Mouse (Mus musculus): ENCODE measurements around the gene Tspear. TPM values are rescaled to one million over a fixed set of nuclear protein-coding genes. Genes with fewer than 3 reads are reported as not detected.
"Not testable (repeated sequence)": the region's sequence is repeated elsewhere in the genome, so short reads cannot be mapped to it uniquely, and the experiment has no call there.

Gene Tspear
- polyA plus RNA-seq, 1 experiment from 2014 or later: 0.67 TPM

DNA sequence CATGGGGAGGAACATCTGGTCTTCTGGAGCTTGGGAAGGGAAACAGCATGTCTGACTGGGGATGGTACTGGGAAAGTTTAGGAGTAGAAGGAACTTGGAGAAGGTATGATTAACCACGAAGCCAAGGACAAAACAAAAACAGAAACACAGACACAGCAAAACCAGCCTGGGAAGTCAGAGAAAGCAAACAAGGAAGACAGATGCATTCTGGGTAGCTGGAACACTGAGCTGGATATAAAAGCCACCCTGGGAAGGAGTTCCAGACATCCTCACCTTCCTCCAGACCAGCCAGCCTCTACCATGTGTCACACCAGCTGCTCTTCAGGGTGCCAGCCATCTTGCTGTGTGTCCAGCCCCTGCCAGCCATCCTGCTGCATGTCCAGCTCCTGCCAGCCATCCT lies 29.1 kb downstream of the Tspear start, which contains the start of gene Gm10142:
Gene Gm10142 (plus strand): TSS at position 301 of the 400 bp plus-strand sequence.
- WGBS: 92% methylated on average over 1 of the region's 1 CpGs
- no peak for ATAC-seq
- H3K4me2 ChIP-seq (replicated peaks): no peak within 1 kb of the TSS
- H3K27ac ChIP-seq: no peak within 1 kb of the TSS
- peaks cover 5% of the 10 kb centered on the region; the same call in 1 of the 2 replicates for H3K9me3 ChIP-seq
- no peak within 1 kb of the TSS for H3K9ac ChIP-seq (replicated peaks)
- no peaks in the 10 kb centered on the region for H3K36me3 ChIP-seq
- H3K4me3 ChIP-seq (replicated peaks): no peak within 1 kb of the TSS
- H3K27me3 ChIP-seq: no peaks in the 10 kb centered on the region
- H3K4me1 ChIP-seq (replicated peaks): no peaks in the 10 kb centered on the region

DNA sequence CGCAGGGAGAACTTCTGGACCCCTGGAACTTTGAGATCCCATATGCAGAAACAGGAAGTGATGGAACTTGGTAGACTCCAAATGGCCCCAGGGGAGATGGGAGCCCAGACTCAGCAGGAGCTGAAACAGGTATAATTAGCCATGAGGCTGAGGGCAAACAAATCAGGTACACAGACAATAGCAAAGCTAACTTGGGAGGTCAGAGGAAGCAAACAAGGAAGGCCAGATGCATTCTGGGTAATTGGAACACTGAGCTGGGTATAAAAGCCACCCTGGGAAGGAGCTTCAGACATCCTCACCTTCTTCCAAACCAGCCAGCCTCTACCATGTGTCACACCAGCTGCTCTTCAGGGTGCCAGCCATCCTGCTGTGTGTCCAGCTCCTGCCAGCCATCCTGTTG lies 33.9 kb downstream of the Tspear start, which contains the start of gene Krtap12-1:
Gene Krtap12-1 (plus strand): TSS at position 301 of the 400 bp plus-strand sequence.
- not testable (repeated sequence) for H3K4me2 ChIP-seq (replicated peaks); H3K4me1 ChIP-seq (replicated peaks); H3K27me3 ChIP-seq; H3K36me3 ChIP-seq; H3K9ac ChIP-seq (replicated peaks); H3K27ac ChIP-seq; H3K4me3 ChIP-seq (replicated peaks); ATAC-seq; H3K9me3 ChIP-seq
- WGBS: 93% methylated on average over 1 of the region's 1 CpGs

- Histone ChIP-seq H3K9ac (replicated peaks) (no peak overlapping the region), H3K4me1 (replicated peaks) (no peaks in the 10 kb centered on the region), H3K27ac (no peak overlapping the region), H3K4me3 (replicated peaks) (no peak overlapping the region), H3K9me3 (no peaks in the 10 kb centered on the region), H3K4me2 (replicated peaks) (no peak overlapping the region), H3K27me3 (no peaks in the 10 kb centered on the region), H3K36me3 (no peaks in the 10 kb centered on the region)
- WGBS: 75% methylated on average over 8 of the region's 8 CpGs
- no peak for ATAC-seq
These were observed 38.5 kb downstream of the Tspear start for GRCm38 (mm10) chr10:77724855-77725254.

GRCm38 (mm10) chr10:77726186-77726585 lies 39.8 kb downstream of the Tspear start, which contains the start of gene Gm10100:
Gene Gm10100 (plus strand): TSS chr10:77726486.
- Histone ChIP-seq H3K4me3 (replicated peaks) (no peak within 1 kb of the TSS), H3K9me3 (no peaks in the 10 kb centered on the region), H3K4me1 (replicated peaks) (no peaks in the 10 kb centered on the region), H3K9ac (replicated peaks) (no peak within 1 kb of the TSS), H3K27ac (no peak within 1 kb of the TSS), H3K36me3 (no peaks in the 10 kb centered on the region), H3K4me2 (replicated peaks) (no peak within 1 kb of the TSS), H3K27me3 (no peaks in the 10 kb centered on the region)
- ATAC-seq: no peak
- 45% methylated on average over 3 of the region's 3 CpGs for WGBS

- Histone ChIP-seq H3K27me3 (no peaks in the 10 kb centered on the region), H3K27ac (no peak overlapping the region), H3K4me2 (replicated peaks) (no peak overlapping the region), H3K4me1 (replicated peaks) (no peaks in the 10 kb centered on the region), H3K9me3 (no peaks in the 10 kb centered on the region), H3K4me3 (replicated peaks) (no peak overlapping the region), H3K36me3 (no peaks in the 10 kb centered on the region), H3K9ac (replicated peaks) (no peak overlapping the region)
- ATAC-seq: no peak
- WGBS: 62% methylated on average over 4 of the region's 4 CpGs
These were observed 41.9 kb downstream of the Tspear start for GRCm38 (mm10) chr10:77728280-77728679.

- H3K4me3 ChIP-seq (replicated peaks): no peak overlapping the region
- H3K4me1 ChIP-seq (replicated peaks): no peaks in the 10 kb centered on the region
- no peaks in the 10 kb centered on the region for H3K27me3 ChIP-seq
- no peak overlapping the region for H3K9ac ChIP-seq (replicated peaks)
- no peak overlapping the region for H3K27ac ChIP-seq
- H3K36me3 ChIP-seq: no peaks in the 10 kb centered on the region
- no peaks in the 10 kb centered on the region for H3K9me3 ChIP-seq
- H3K4me2 ChIP-seq (replicated peaks): no peak overlapping the region
- no peak for ATAC-seq
- WGBS: 52% methylated on average over 4 of the region's 4 CpGs
These were observed 42.9 kb downstream of the Tspear start for GRCm38 (mm10) chr10:77729241-77729640.

DNA sequence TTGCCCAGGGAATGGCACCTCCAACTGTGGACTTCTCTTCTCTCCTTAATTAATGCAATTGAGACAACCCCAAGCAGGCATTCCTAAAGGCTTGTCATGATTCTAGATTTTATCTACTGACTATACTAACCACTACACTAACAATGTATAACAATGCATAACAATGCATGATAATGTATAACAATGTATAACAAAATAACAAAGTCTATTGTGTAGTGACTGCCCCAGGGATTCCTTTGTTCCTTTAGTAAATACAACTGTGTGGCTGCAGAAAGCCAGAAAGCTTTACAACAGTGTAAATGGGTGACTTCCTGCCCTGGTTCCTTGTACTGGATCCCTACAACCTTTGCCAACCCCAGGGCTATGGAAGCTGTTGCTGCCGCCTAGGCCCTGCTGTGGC lies 49.6 kb downstream of the Tspear start:
- WGBS: 94% methylated on average over 1 of the region's 1 CpGs
- Histone ChIP-seq H3K27me3 (no peaks in the 10 kb centered on the region), H3K36me3 (no peaks in the 10 kb centered on the region), H3K9ac (replicated peaks) (no peak overlapping the region), H3K4me1 (replicated peaks) (peaks cover 6% of the 10 kb centered on the region), H3K27ac (no peak overlapping the region), H3K4me2 (replicated peaks) (no peak overlapping the region), H3K4me3 (replicated peaks) (no peak overlapping the region), H3K9me3 (no peaks in the 10 kb centered on the region)
- no peak for ATAC-seq

DNA sequence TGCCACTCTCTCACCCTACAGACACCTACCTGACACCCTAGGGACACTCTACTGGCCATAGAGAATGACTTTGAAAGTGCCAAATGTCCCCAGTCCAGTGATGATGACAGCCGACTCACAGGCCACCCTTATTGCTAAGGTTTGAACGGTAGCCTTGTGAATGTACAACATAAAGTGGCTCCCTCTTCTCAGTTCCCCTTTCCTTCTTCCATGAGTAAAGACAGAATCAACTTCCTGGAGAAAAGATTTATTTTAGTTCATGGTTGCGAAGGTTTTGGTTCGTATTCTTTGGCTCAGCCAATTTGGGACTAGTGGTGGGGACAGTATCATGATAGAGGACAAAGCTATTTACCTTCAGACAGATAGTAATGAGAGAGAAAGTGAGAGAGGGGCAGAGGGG lies 52.6 kb downstream of the Tspear start:
- no peak for ATAC-seq
- no peak overlapping the region for H3K27ac ChIP-seq
- 90% methylated on average over 4 of the region's 4 CpGs for WGBS
- H3K4me2 ChIP-seq (replicated peaks): no peak overlapping the region
- H3K9me3 ChIP-seq: no peaks in the 10 kb centered on the region
- no peak overlapping the region for H3K4me3 ChIP-seq (replicated peaks)
- peaks cover 6% of the 10 kb centered on the region for H3K4me1 ChIP-seq (replicated peaks)
- no peak overlapping the region for H3K9ac ChIP-seq (replicated peaks)
- H3K27me3 ChIP-seq: no peaks in the 10 kb centered on the region
- no peaks in the 10 kb centered on the region for H3K36me3 ChIP-seq

- 51% methylated on average over 5 of the region's 5 CpGs for WGBS
- not testable (repeated sequence) for H3K9ac ChIP-seq (replicated peaks); H3K4me2 ChIP-seq (replicated peaks); H3K4me3 ChIP-seq (replicated peaks); H3K27me3 ChIP-seq; H3K4me1 ChIP-seq (replicated peaks); ATAC-seq; H3K9me3 ChIP-seq; H3K36me3 ChIP-seq
- H3K27ac ChIP-seq: peak within 1 kb of the TSS; percentile 51; the same call in 1 of the 2 replicates
These were observed 55.7 kb downstream of the Tspear start, which contains the start of gene Gm18596 for GRCm38 (mm10) chr10:77741924-77742688. Gene Gm18596 (minus strand): TSS chr10:77742638.

DNA sequence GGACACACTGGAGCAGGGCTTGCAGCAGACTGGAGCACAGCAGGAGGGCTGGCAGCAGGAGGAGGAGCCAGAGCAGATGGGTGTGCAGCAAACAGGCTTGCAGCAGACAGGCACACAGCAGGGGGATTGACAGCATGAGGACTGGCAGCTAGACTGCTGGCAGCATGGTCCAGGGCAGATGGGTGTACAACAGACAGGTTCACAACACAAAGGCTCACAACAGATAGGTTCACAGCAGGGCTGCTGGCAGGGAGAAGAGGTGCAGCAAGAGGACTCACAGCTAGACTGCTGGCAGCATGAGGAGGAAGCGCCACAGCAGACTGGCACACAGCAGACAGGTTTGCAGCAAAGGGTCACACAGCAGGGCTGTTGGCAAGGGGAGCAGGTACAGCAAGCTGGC lies 64.3 kb downstream of the Tspear start:
- not testable (repeated sequence) for H3K4me2 ChIP-seq (replicated peaks); H3K4me3 ChIP-seq (replicated peaks); H3K4me1 ChIP-seq (replicated peaks); ATAC-seq; H3K27ac ChIP-seq; H3K9ac ChIP-seq (replicated peaks); H3K27me3 ChIP-seq; H3K36me3 ChIP-seq; H3K9me3 ChIP-seq
- WGBS: 85% methylated on average over 1 of the region's 1 CpGs

GRCm38 (mm10) chr10:77751254-77751653 lies 64.9 kb downstream of the Tspear start, which contains the start of gene Gm9736:
Gene Gm9736 (minus strand): TSS chr10:77751354.
- H3K4me2 ChIP-seq (replicated peaks); H3K9me3 ChIP-seq; H3K36me3 ChIP-seq; H3K4me3 ChIP-seq (replicated peaks); H3K9ac ChIP-seq (replicated peaks); H3K27me3 ChIP-seq; H3K4me1 ChIP-seq (replicated peaks); ATAC-seq: not testable (repeated sequence)
- H3K27ac ChIP-seq: peak within 1 kb of the TSS; percentile 35; the same call in 1 of the 2 replicates
- WGBS: 50% methylated on average over 1 of the region's 1 CpGs

DNA sequence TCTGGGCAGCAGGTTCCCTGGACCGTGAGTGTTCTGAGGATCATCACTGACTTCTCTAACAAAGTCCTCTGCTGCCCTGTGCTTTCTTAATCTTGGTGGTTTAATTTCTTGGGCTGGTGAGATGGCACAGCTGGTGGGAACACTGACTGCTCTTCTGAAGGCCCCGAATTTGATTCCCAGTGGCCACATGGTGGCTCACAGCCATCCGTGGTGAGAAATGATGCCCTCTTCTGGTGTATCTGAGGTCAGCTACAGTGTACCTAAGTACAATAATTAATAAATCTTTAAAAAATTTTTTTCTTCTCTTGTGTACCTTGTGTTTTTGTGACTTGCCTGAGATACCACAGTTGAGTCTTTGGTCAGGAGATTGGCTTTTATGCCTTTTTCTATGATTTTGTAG lies 65.9 kb downstream of the Tspear start:
- not testable (repeated sequence) for H3K9me3 ChIP-seq; H3K27ac ChIP-seq; H3K27me3 ChIP-seq; H3K36me3 ChIP-seq; H3K4me1 ChIP-seq (replicated peaks); H3K4me2 ChIP-seq (replicated peaks); H3K4me3 ChIP-seq (replicated peaks); ATAC-seq; H3K9ac ChIP-seq (replicated peaks)
- WGBS: 65% methylated on average over 3 of the region's 3 CpGs

All from midbrain, embryonic 13.5 days (tissue).